Mouse (Mus musculus) ZHBTc4 (cell line): ENCODE measurements around the gene Sel1l3.

ENCODE experiments used
- DNase-seq: peaks from one replicate; pipeline ENCODE4 v3.0.0-alpha.2; 2011; ENCODE audit warnings: low read depth, low spot score

Gene Sel1l3

GRCm38 (mm10) chr5:53172908-53173307, 40.8 kb downstream of the Sel1l3 start:
- DNase-seq, result no peak

DNA sequence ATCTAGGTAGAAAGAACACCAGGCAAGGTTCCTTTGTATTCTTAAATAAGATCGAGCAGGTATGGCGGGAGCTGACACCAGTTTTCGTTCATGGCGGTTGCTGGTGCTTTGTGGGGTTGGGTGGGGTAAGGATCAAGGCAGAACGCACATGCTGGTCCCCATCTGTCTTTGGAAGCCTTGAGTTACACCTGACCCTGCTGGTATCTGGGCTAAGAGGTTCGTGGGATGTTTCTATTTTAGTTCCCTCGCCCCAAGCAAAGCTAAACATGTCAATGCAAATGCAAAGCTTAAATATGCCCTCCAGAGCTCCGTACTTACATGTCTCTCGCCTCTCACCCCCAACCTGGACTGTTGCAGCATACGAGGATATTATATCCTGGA, 41.5 kb downstream of the Sel1l3 start:
- no peak for DNase-seq

- DNase-seq, result no peak
Measured at GRCm38 (mm10) chr5:53171611-53172255, 42.0 kb downstream of the Sel1l3 start.

- DNase-seq, result no peak
Measured at GRCm38 (mm10) chr5:53167564-53167963, 46.2 kb downstream of the Sel1l3 start.

DNA sequence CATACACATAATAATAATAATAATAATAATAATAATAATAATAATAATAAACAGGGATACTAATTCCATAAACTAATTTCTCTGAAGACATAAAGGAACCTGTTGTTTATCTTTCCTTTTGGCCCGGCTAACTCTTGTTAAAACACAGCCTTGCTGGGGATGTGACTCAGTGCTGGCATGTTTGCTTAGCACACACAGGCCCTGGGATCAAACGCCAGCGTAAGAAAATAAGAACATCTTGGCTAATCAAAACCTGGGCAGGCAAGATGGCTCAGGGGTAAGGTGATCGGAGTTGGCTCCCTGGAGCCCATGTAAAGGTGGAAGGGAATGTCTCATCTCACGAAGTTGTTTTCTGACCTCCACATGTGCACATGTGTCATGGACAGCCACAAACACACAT, 48.1 kb downstream of the Sel1l3 start:
- DNase-seq, result no peak

- DNase-seq, result no peak
Measured at GRCm38 (mm10) chr5:53162436-53162835, 51.3 kb downstream of the Sel1l3 start.

DNA sequence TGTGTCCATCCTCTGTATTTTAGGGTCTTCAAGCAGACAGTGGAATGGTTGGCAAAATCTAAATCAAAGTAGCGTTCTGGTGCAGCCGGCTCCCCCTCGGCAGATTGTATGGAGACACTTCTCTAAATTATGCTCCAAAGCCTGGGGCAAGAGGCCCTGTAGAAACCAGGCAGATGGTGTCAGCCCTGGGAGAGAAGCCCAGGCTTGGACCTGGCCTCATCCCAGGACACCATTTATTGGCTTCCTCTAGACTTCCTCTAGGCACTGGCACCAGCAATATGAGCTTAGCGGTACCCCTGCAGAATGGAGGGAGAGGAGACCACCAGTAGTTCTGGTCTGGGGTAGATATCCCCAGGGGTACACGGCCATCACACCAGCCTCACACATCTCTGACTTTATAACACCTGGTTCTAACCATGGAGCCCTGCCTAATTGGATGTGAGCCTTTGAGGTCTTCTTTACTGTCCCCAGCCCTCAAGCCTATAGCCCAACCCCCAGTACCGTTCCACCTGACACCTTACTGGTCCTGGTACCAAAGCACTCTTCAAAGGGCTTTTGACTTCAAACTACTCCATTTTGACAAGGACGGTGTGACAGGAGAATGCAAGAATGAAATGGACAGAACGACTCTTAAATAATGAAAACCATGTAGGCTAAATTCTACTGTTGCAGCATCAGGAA, 52.1 kb downstream of the Sel1l3 start:
- no peak for DNase-seq

GRCm38 (mm10) chr5:53160207-53160606, 53.5 kb downstream of the Sel1l3 start:
- DNase-seq, result no peak

DNA sequence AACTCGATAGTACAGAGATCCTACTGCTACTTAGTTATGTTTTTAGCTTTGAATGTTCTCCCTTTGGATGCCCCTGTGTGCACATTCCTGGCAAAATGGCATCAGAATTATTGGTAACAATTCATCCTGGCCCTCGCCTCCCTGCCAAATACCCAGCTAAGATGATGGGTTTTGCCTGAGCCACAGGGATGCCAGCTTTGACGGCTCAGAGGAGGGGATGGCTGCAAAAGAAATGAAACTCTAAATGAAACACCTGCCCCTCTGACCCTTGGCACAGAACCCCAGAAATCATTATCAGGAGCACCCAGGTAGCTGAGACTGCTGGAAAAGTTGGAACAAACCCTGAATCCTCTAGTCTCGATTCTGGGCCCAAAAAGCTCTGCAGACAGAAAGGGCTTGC, 54.1 kb downstream of the Sel1l3 start:
- no peak for DNase-seq

GRCm38 (mm10) chr5:53159166-53159565, 54.6 kb downstream of the Sel1l3 start:
- DNase-seq, result no peak

- DNase-seq, result no peak
Measured at GRCm38 (mm10) chr5:53155985-53156679, 57.6 kb downstream of the Sel1l3 start.

DNA sequence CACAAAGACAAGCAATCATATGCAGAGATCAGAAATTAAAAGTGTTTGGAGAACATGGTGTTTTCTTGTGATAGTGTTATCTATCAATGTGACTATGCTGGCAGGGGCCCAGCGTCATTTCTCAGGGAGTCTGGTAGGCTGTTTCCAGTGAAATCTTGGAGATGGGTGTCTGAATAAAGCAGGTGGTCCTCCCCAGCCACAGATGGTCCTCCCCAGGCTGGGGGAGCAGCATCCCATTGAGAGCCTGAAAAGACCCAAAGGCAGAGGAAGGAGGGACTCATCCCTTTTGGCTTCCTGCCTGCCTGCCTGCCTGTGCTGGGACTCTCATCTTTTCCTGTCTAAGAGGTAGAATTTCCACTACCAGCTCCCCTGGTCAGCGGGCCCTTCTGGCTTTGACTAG, 59.2 kb downstream of the Sel1l3 start:
- no peak for DNase-seq

- DNase-seq, result no peak
Measured at GRCm38 (mm10) chr5:53154078-53154477, 59.6 kb downstream of the Sel1l3 start.

DNA sequence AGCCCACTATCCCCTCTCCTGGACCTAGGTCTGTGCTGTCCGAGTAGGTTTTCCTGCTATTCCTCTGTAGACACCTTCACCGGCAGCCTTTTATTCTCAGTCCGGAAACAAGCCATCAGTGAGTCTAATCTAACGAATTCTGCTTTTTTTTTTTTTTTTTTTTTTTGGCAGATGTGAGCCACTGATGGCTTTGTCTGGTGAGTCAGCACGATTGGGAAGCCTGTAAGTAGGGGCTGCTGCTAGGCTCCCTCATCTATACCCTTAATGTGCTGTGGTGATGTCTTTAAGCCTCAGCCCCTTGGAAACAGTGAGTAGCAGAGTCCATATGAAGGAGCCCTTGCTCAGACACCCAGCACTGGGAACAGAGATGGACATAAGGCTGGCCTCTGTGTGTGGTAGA, 60.6 kb downstream of the Sel1l3 start:
- DNase-seq, result no peak

GRCm38 (mm10) chr5:53151379-53151960, 62.3 kb downstream of the Sel1l3 start:
- no peak for DNase-seq

DNA sequence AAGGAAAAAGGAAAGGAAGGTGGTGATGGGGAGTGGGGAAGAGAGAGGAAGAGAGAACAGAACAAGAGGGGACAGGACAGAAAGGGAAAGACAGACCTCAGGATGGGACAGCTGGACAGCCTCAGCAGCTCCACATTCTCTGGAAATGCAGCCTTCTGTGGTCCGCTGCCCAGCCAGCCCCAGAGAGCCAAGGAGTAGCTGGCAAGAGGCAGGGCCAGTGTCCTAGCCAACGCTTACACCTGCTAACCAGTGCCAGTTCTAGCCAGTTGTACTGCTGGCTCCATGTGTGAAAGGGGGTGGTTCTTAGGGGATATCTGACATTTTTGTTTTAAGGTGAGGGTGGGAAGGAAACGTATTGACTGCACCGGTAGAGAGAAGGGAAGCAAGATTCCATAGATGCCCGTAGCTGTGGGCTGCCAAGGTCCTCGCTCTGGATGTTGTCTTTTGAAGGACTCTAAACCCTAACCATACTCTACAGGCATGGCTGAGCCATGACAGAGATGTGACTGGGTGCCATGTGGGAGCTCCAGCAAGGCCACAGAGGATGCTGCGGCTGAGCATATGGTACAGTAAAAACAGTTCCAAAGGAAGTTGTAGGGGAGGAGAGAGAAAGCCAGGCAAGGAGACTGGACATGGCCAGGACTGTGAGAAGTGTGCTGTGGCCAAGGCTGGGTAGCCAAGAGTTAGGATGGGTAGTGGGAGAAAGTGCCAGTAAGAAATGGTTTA, 64.6 kb downstream of the Sel1l3 start:
- no peak for DNase-seq

DNA sequence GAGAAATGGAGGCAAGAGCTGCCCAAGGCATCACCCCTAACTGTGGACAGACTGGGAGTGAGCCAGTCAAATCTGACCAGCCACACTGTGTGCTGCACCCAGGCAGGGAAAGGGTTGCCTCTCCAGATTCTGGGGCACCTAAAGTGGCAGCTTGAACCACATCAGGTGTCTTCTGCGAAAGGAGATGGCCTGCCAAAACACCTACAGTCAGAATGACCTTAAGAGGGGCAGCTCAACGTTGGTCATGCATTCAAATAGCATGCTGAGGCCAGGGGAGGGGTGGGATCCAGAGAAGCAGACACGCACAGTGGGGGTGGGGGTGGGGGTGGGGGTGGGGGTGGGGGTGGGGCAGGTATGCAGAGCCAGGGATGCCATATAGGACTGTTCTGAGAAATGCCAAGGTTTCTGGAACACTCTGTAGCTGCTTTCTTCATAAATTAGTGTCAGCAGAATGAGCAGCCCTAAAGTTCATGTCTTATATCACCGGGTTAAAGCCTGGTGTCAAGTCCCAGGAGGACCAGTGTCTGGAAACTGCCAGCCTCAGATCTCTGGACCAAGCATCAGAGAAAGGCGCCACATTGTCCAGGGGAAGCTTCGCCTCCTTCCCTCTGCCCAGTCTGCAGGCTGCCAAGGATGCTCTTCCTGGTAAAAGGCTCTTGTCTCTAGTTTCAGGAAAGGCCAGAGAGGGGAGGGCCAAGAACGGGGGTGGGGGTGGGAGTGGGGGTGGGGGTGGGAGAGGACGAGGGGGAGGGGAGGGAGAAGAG, 65.4 kb downstream of the Sel1l3 start:
- DNase-seq, result no peak

GRCm38 (mm10) chr5:53147418-53147817, 66.3 kb downstream of the Sel1l3 start:
- no peak for DNase-seq

DNA sequence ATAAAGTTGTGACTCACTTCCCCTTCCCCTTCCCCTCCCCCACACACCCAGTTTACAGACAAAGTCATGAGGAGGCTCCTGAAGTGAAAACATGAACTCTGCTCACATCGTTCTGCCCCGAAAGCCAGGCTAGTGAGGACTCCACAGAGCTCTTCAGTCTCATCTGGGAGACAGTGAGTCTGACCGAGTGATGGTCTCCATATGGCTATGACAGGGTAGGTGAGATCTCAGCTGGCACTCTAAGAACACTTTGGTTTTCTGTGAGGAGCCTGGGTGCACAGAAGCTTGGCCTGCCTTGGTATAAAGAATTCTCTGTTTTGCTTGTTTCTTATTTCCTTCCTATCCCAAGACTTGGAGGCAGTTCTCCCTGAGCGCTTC, 67.1 kb downstream of the Sel1l3 start:
- no peak for DNase-seq

GRCm38 (mm10) chr5:53146049-53146683, 67.6 kb downstream of the Sel1l3 start:
- no peak for DNase-seq

DNA sequence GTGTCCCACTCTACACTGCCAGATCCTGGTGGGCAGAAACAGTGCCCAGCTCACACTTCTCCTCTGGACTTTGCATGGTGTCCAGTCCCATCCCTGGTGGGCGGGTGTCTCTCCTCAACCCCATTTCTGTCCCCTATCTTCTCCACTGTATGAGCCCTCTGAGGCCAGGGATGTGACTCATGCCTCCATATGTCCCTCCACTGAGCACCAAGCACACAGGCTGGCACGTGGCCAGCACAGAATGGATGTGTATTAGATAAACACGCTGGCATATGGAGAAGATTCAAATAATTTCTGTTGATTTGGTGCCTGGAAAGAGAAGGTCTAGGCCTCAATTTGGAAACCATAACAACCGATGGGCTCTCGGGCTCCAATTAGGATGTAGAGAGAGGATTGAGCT, 71.1 kb downstream of the Sel1l3 start:
- no peak for DNase-seq
